Mouse (Mus musculus): Measurements from ENCODE around the gene Capn10. TPM values are rescaled to one million over a fixed set of nuclear protein-coding genes. Genes with fewer than 3 reads are reported as not detected.

The Capn10 gene
- polyA plus RNA-seq, 1 experiment, result 64.1 TPM

GRCm38 (mm10) chr1:92981056-92981845, 47.1 kb downstream of the Capn10 start:
- DNase-seq (ENCODE audit: low read depth), result no peak

GRCm38 (mm10) chr1:92982931-92983605, 48.9 kb downstream of the Capn10 start:
- DNase-seq (ENCODE audit: low read depth), result no peak
- no peak for TF ChIP-seq CTCF (IDR thresholded peaks at IDR 0.05; ENCODE audit: borderline replicate concordance, extremely low read depth, insufficient read depth, insufficient read length)
- no peak for TF ChIP-seq POLR2A (IDR thresholded peaks at IDR 0.05; ENCODE audit: borderline replicate concordance, extremely low read depth, insufficient read depth, insufficient read length, poor library complexity, severe bottlenecking)

More at GRCm38 (mm10) chr1:92981056-92981845, 47.1 kb downstream of the Capn10 start:
- no peak for TF ChIP-seq CTCF (IDR thresholded peaks at IDR 0.05; ENCODE audit: borderline replicate concordance, extremely low read depth, insufficient read depth, insufficient read length)
- no peak for TF ChIP-seq POLR2A (IDR thresholded peaks at IDR 0.05; ENCODE audit: borderline replicate concordance, extremely low read depth, insufficient read depth, insufficient read length, poor library complexity, severe bottlenecking)

GRCm38 (mm10) chr1:92984999-92985398, 50.8 kb downstream of the Capn10 start:
- no peak for TF ChIP-seq CTCF (IDR thresholded peaks at IDR 0.05; ENCODE audit: borderline replicate concordance, extremely low read depth, insufficient read depth, insufficient read length)
- TF ChIP-seq POLR2A (IDR thresholded peaks at IDR 0.05; ENCODE audit: borderline replicate concordance, extremely low read depth, insufficient read depth, insufficient read length, poor library complexity, severe bottlenecking), result no peak
- no peak for DNase-seq (ENCODE audit: low read depth)

GRCm38 (mm10) chr1:92988894-92989293, 54.7 kb downstream of the Capn10 start:
- DNase-seq (ENCODE audit: low read depth), result no peak
- TF ChIP-seq POLR2A (IDR thresholded peaks at IDR 0.05; ENCODE audit: borderline replicate concordance, extremely low read depth, insufficient read depth, insufficient read length, poor library complexity, severe bottlenecking) (no peak), CTCF (IDR thresholded peaks at IDR 0.05; ENCODE audit: borderline replicate concordance, extremely low read depth, insufficient read depth, insufficient read length) (no peak)

- TF ChIP-seq CTCF (IDR thresholded peaks at IDR 0.05; ENCODE audit: borderline replicate concordance, extremely low read depth, insufficient read depth, insufficient read length), result no peak
- TF ChIP-seq POLR2A (IDR thresholded peaks at IDR 0.05; ENCODE audit: borderline replicate concordance, extremely low read depth, insufficient read depth, insufficient read length, poor library complexity, severe bottlenecking), result no peak
- DNase-seq (ENCODE audit: low read depth), result no peak
These were observed 55.7 kb downstream of the Capn10 start for GRCm38 (mm10) chr1:92989891-92990290.

- no peak for DNase-seq (ENCODE audit: low read depth)
- no peak for TF ChIP-seq POLR2A (IDR thresholded peaks at IDR 0.05; ENCODE audit: borderline replicate concordance, extremely low read depth, insufficient read depth, insufficient read length, poor library complexity, severe bottlenecking)
- TF ChIP-seq CTCF (IDR thresholded peaks at IDR 0.05; ENCODE audit: borderline replicate concordance, extremely low read depth, insufficient read depth, insufficient read length), result no peak
These were observed 58.2 kb downstream of the Capn10 start for GRCm38 (mm10) chr1:92992214-92992855.

GRCm38 (mm10) chr1:92992880-92993279, 58.7 kb downstream of the Capn10 start:
- no peak for TF ChIP-seq CTCF (IDR thresholded peaks at IDR 0.05; ENCODE audit: borderline replicate concordance, extremely low read depth, insufficient read depth, insufficient read length)
- no peak for TF ChIP-seq POLR2A (IDR thresholded peaks at IDR 0.05; ENCODE audit: borderline replicate concordance, extremely low read depth, insufficient read depth, insufficient read length, poor library complexity, severe bottlenecking)
- no peak for DNase-seq (ENCODE audit: low read depth)

Other genes with a start within 250 kb of the Capn10 start
- 157 and 180 TPM in 2 replicates for gene Gpc1, start 102.7 kb upstream of the Capn10 start, polyA plus RNA-seq (2012; rRNA removed)
- gene Ankmy1, start 31.5 kb upstream of the Capn10 start, polyA plus RNA-seq (2012; rRNA removed), result 0.20 and 0.41 TPM in 2 replicates
- gene Dusp28, start 27.4 kb upstream of the Capn10 start, polyA plus RNA-seq (2012; rRNA removed), result 18.6 and 23.1 TPM in 2 replicates
- 49.0 and 55.7 TPM in 2 replicates for gene Rnpepl1, start 23.6 kb upstream of the Capn10 start, polyA plus RNA-seq (2012; rRNA removed)
- gene Gpr35, start 16.5 kb downstream of the Capn10 start, polyA plus RNA-seq (2012; rRNA removed), result 0.37 and 0.64 TPM in 2 replicates
- not detected in 2 replicates for gene Aqp12, start 72.0 kb downstream of the Capn10 start, polyA plus RNA-seq (2012; rRNA removed)
- 117 and 213 TPM in 2 replicates for gene Kif1a, start 167.6 kb downstream of the Capn10 start, polyA plus RNA-seq (2012; rRNA removed)
- gene Agxt, start 200.9 kb downstream of the Capn10 start, polyA plus RNA-seq (2012; rRNA removed), result not detected in 2 replicates
- 0.62 and 0.74 TPM in 2 replicates for gene 2310007B03Rik, start 226.6 kb downstream of the Capn10 start, polyA plus RNA-seq (2012; rRNA removed)
- gene Crocc2, start 234.3 kb downstream of the Capn10 start, polyA plus RNA-seq (2012; rRNA removed), result 0.44 and 0.51 TPM in 2 replicates

Measured in brain, embryonic 14.5 days (tissue).